Comparison of ENCODE assay signal across 8 mouse cellular contexts in genomic region chr19:6384128-6384527, GRCm38 (mm10). TPM values are rescaled to one million over a fixed set of nuclear protein-coding genes. Genes with fewer than 3 reads are reported as not detected.
DNase-seq lines count a peak whose midpoint lies in the region; ATAC-seq and TF ChIP-seq lines count a peak whose summit lies in the region.

Pygm (plus strand) TSS chr19:6384399.

- WGBS in intestine, postnatal 0 days, result 36% methylated on average over 7 of the region's 7 CpGs
- WGBS in midbrain, embryonic 14.5 days, result 7% methylated on average over 7 of the region's 7 CpGs

- peak; percentile 62 for DNase-seq in cerebellum, adult 9-10 months
- no peak for DNase-seq in cerebellum, adult 11 months
- DNase-seq in brain, embryonic 14.5 days (ENCODE audit: low read depth), result peak; percentile 31
- DNase-seq in heart, adult 18-20 months, result peak; percentile 93 to 95
- peak; percentile 66 to 69 for DNase-seq in left cerebral cortex, postnatal 14 days (ENCODE audit: low spot score in 2 of 2)
- no peak for DNase-seq in midbrain, embryonic 14.5 days
- DNase-seq in testis, postnatal 10 days (ENCODE audit: low spot score), result peak; percentile 86

- no peak for TF ChIP-seq POLR2A in brain, embryonic 14.5 days (IDR thresholded peaks at IDR 0.05; ENCODE audit: borderline replicate concordance, extremely low read depth, insufficient read depth, insufficient read length, poor library complexity, severe bottlenecking)

- peaks cover 4% of the 10 kb centered on the region for H3K36me3 ChIP-seq in intestine, postnatal 0 days (ENCODE audit: control insufficient read depth, insufficient read depth)
- H3K36me3 ChIP-seq in midbrain, embryonic 14.5 days (ENCODE audit: control insufficient read depth, insufficient read depth, low read length), result peaks cover 4% of the 10 kb centered on the region; the same call in 1 of the 2 replicates

- no peak within 1 kb of the TSS for H3K27ac ChIP-seq in intestine, postnatal 0 days (ENCODE audit: low read depth, low read length)
- no peak within 1 kb of the TSS for H3K27ac ChIP-seq in midbrain, embryonic 14.5 days (replicated peaks; ENCODE audit: low read depth, low read length)

- no peaks in the 10 kb centered on the region for H3K9me3 ChIP-seq in intestine, postnatal 0 days (ENCODE audit: control insufficient read depth)
- no peaks in the 10 kb centered on the region for H3K9me3 ChIP-seq in midbrain, embryonic 14.5 days (ENCODE audit: control insufficient read depth, low read length)

- peak within 1 kb of the TSS; percentile 35 for H3K4me2 ChIP-seq in intestine, postnatal 0 days (replicated peaks; ENCODE audit: low read depth)
- H3K4me2 ChIP-seq in midbrain, embryonic 14.5 days (ENCODE audit: low read length), result no peak within 1 kb of the TSS

- intact Hi-C loops in left cerebral cortex, postnatal 14 days (cut with DNase I), result no loop called here

- no peak for TF ChIP-seq CTCF in brain, embryonic 14.5 days (IDR thresholded peaks at IDR 0.05; ENCODE audit: borderline replicate concordance, extremely low read depth, insufficient read depth, insufficient read length)
- TF ChIP-seq CTCF in intestine, postnatal 0 days (IDR thresholded peaks at IDR 0.05; ENCODE audit: low read depth), result no peak

- H3K9ac ChIP-seq in intestine, postnatal 0 days (ENCODE audit: low read depth, low read length), result no peak within 1 kb of the TSS
- H3K9ac ChIP-seq in midbrain, embryonic 14.5 days (replicated peaks; ENCODE audit: low read length), result 0 out of 2 replicates have a peak within 1 kb of the TSS, but pooled peaks have one; percentile 9

- no peak for ATAC-seq in intestine, postnatal 0 days
- ATAC-seq in midbrain, embryonic 14.5 days (ENCODE audit: low FRiP score, low TSS enrichment), result no peak

- no peaks in the 10 kb centered on the region; the same call in 1 of the 2 replicates for H3K4me1 ChIP-seq in intestine, postnatal 0 days (replicated peaks; ENCODE audit: control insufficient read depth, insufficient read depth, low read length)
- 0 out of 2 replicates have a peak, but pooled peaks cover 3% of the 10 kb centered on the region for H3K4me1 ChIP-seq in midbrain, embryonic 14.5 days (ENCODE audit: control insufficient read depth, insufficient read depth, low read length)

- H3K4me3 ChIP-seq in intestine, postnatal 0 days (ENCODE audit: low read depth, low read length), result no peak within 1 kb of the TSS
- no peak within 1 kb of the TSS for H3K4me3 ChIP-seq in midbrain, embryonic 14.5 days (replicated peaks; ENCODE audit: low read depth, low read length)

- H3K27me3 ChIP-seq in intestine, postnatal 0 days (replicated peaks; ENCODE audit: control insufficient read depth, insufficient read depth, low read length), result no peaks in the 10 kb centered on the region
- no peaks in the 10 kb centered on the region for H3K27me3 ChIP-seq in midbrain, embryonic 14.5 days (ENCODE audit: control insufficient read depth, insufficient read depth, low read length)

RNA-seq across cellular contexts. Expression of gene Pygm, which starts in this region (rescaled TPM):
- 2.1 and 2.9 TPM in 2 replicates for polyA plus RNA-seq in brain, embryonic 14.5 days (2012; rRNA removed)
- 1,000 to 10,000 TPM; 1,224 to 1,269 TPM for total RNA-seq in heart, adult 18-20 months (2021)
- polyA plus RNA-seq in intestine, postnatal 0 days (2015; fragmentation: Nextera tagmentation; extraction: Ambion mirVana), result 4.1 and 4.7 TPM in 2 replicates
- 10 to 100 TPM; 20.6 to 31.9 TPM for total RNA-seq in left cerebral cortex, postnatal 14 days (2021)
- 2.0 and 2.9 TPM in 2 replicates for polyA plus RNA-seq in midbrain, embryonic 14.5 days (2014; fragmentation: Nextera tagmentation; extraction: Ambion mirVana)

Comparison
In these comparisons a context has a peak if more than half of its experiments do, and no peak if none do; other contexts are left out.
1. RNA of gene Pygm (total RNA-seq): 1,224 to 1,269 TPM in heart, adult 18-20 months; 20.6 to 31.9 TPM in left cerebral cortex, postnatal 14 days; every median in the first group is over 10 times any median in the second.
2. DNase-seq: peak in cerebellum, adult 9-10 months (single experiment), brain, embryonic 14.5 days (single experiment), heart, adult 18-20 months (2 of 2), left cerebral cortex, postnatal 14 days (2 of 2) and testis, postnatal 10 days (single experiment); none in cerebellum, adult 11 months (single experiment) and midbrain, embryonic 14.5 days (single experiment).